Mouse (Mus musculus) forebrain, embryonic 16.5 days (tissue): ENCODE results near the gene Rbm20. TPM values are rescaled to one million over a fixed set of nuclear protein-coding genes. Genes with fewer than 3 reads are reported as not detected.

Experiments used
- polyA plus RNA-seq: library from polyadenylated mRNA; unstranded; fragments of >200 nt; fragmentation: Nextera tagmentation; extraction: Ambion mirVana; gene quantifications from 2 replicates; pipeline ENCODE4 v1.2.1, GENCODE M21; 2015

Rbm20 gene
- polyA plus RNA-seq, 1 experiment from 2014 or later = 3.9 TPM

Other genes with a start within 250 kb of the Rbm20 start
- 2.4 and 3.9 TPM in 2 replicates for gene Dusp5, start 148.2 kb upstream of the Rbm20 start, polyA plus RNA-seq
- gene Nutf2-ps1, start 88.2 kb upstream of the Rbm20 start, polyA plus RNA-seq = 266 and 275 TPM in 2 replicates
- 70.4 and 79.2 TPM in 2 replicates for gene Smc3, start 76.9 kb upstream of the Rbm20 start, polyA plus RNA-seq
- 76.7 and 90.8 TPM in 2 replicates for gene Pdcd4, start 214.9 kb downstream of the Rbm20 start, polyA plus RNA-seq